Mouse (Mus musculus): ENCODE results near the gene Gimap1.

- TF ChIP-seq POLR2A (IDR thresholded peaks at IDR 0.05; ENCODE audit: insufficient read depth, low read depth, low read length) (no peak), CTCF (IDR thresholded peaks at IDR 0.05) (no peak)
Measured at GRCm38 (mm10) chr6:48689320-48689719, 49.5 kb upstream of the Gimap1 start.

Measured in heart, adult 2 months (tissue).